Mouse (Mus musculus): Measurements from ENCODE around the gene 5330417C22Rik.

GRCm38 (mm10) chr3:108432542-108433187 is 103.7 kb downstream of the 5330417C22Rik start:
- TF ChIP-seq POLR2A (IDR thresholded peaks at IDR 0.05; ENCODE audit: borderline replicate concordance, extremely low read depth, low read depth, low read length): no peak
- TF ChIP-seq CTCF (IDR thresholded peaks at IDR 0.05; ENCODE audit: insufficient read depth, low read length): no peak

All from lung, adult 2 months (tissue).